9 mouse cellular contexts compared by ENCODE assay signal in genomic region chr17:10001071-10001591, GRCm38 (mm10).
DNase-seq lines count a peak whose midpoint lies in the region; TF ChIP-seq lines count a peak whose summit lies in the region.
"Had no signal": no experiment of that assay in that cellular context is flagged by ENCODE, and none has a peak within 500 bp of the region (broad histone marks: within the 10 kb centered on the region; RNA-seq: fewer than 3 reads in every experiment).

No protein-coding gene starts in this region.

- no peak overlapping the region for H3K27ac ChIP-seq in kidney, adult 2 months (ENCODE audit: insufficient read depth, low read depth, low read length)

- no peak for TF ChIP-seq POLR2A in kidney, adult 2 months (IDR thresholded peaks at IDR 0.05; ENCODE audit: low read depth, low read length)

- H3K4me3 ChIP-seq in kidney, adult 2 months (ENCODE audit: insufficient read depth, low read depth, low read length), result no peak overlapping the region

- peaks cover 3% of the 10 kb centered on the region; the same call in 1 of the 2 replicates for H3K4me1 ChIP-seq in kidney, adult 2 months (ENCODE audit: control insufficient read depth, insufficient read depth, low read length)

- WGBS in kidney, adult 2 months, result 49% methylated on average over 7 of the region's 7 CpGs

- H3K36me3 ChIP-seq in kidney, adult 2 months (ENCODE audit: control insufficient read depth, insufficient read depth, low read length), result no peaks in the 10 kb centered on the region

- no peak for TF ChIP-seq CTCF in kidney, adult 2 months (conservative IDR thresholded peaks at IDR 0.05; ENCODE audit: insufficient read depth, insufficient read length, low read depth, low read length)

- no peaks in the 10 kb centered on the region for H3K27me3 ChIP-seq in kidney, adult 2 months (replicated peaks; ENCODE audit: control insufficient read depth, insufficient read depth, low read length)
- H3K27me3 ChIP-seq: CH12.LX had no signal

- peak; percentile 35 for DNase-seq in layer of hippocampus, adult 11-12 months (ENCODE audit: low spot score)
- DNase-seq in layer of hippocampus, postnatal 25 days (ENCODE audit: extremely low spot score in 1 of 2, low spot score in 1 of 2), result no peak
- peak; percentile 28 to 59 for DNase-seq in adrenal gland, postnatal 36 days
- peak; percentile 79 for DNase-seq in kidney, adult 2 months
- DNase-seq in lung, postnatal 36 days, result peak; percentile 59
- DNase-seq in neural tube, embryonic 10.5 days (ENCODE audit: extremely low spot score, low spot score), result no peak
- no peak for DNase-seq in testis, postnatal 14 days (ENCODE audit: low spot score)
- no peak for DNase-seq in thymus, adult 18-20 months

Comparison
In these comparisons a context has a peak if more than half of its experiments do, and no peak if none do; other contexts are left out.
1. DNase-seq: peak in layer of hippocampus, adult 11-12 months (single experiment), adrenal gland, postnatal 36 days (2 of 2), kidney, adult 2 months (single experiment) and lung, postnatal 36 days (single experiment); none in layer of hippocampus, postnatal 25 days (0 of 2), neural tube, embryonic 10.5 days (single experiment), testis, postnatal 14 days (single experiment) and thymus, adult 18-20 months (0 of 2).